Mouse (Mus musculus): ENCODE results near the gene Adgra3. TPM values are rescaled to one million over a fixed set of nuclear protein-coding genes. Genes with fewer than 3 reads are reported as not detected.

Adgra3 gene
- polyA plus RNA-seq, 1 experiment from 2014 or later = 47.8 TPM

GRCm38 (mm10) chr5:50034900-50035514, 23.8 kb downstream of the Adgra3 start:
- ATAC-seq (ENCODE audit: insufficient read depth, low FRiP score, low TSS enrichment) = no peak

GRCm38 (mm10) chr5:50034231-50034630, 24.6 kb downstream of the Adgra3 start:
- H3K4me2 ChIP-seq (ENCODE audit: low read depth) = no peak overlapping the region
- WGBS = 58% methylated on average over 6 of the region's 6 CpGs
- DNase-seq (ENCODE audit: low spot score) = no peak
- H3K9me3 ChIP-seq (ENCODE audit: control insufficient read depth, low read length) = no peaks in the 10 kb centered on the region
- no peaks in the 10 kb centered on the region for H3K27me3 ChIP-seq (ENCODE audit: control insufficient read depth, insufficient read depth, low read length)
- H3K9ac ChIP-seq (ENCODE audit: low read length) = no peak overlapping the region
- no peak overlapping the region for H3K4me3 ChIP-seq (ENCODE audit: low read depth, low read length)
- no peaks in the 10 kb centered on the region for H3K36me3 ChIP-seq (ENCODE audit: control insufficient read depth, insufficient read depth, low read length)
- 0 out of 2 replicates have a peak, but pooled peaks cover 3% of the 10 kb centered on the region for H3K4me1 ChIP-seq (ENCODE audit: control insufficient read depth, insufficient read depth, low read length)
- H3K27ac ChIP-seq (ENCODE audit: low read depth, low read length) = no peak overlapping the region
- no peak for ATAC-seq (ENCODE audit: insufficient read depth, low FRiP score, low TSS enrichment)

More at GRCm38 (mm10) chr5:50034900-50035514, 23.8 kb downstream of the Adgra3 start:
- H3K36me3 ChIP-seq (ENCODE audit: control insufficient read depth, insufficient read depth, low read length) = no peaks in the 10 kb centered on the region
- no peak overlapping the region for H3K4me2 ChIP-seq (ENCODE audit: low read depth)
- 86% methylated on average over 8 of the region's 8 CpGs for WGBS
- no peak overlapping the region for H3K27ac ChIP-seq (ENCODE audit: low read depth, low read length)
- no peak for DNase-seq (ENCODE audit: low spot score)
- H3K27me3 ChIP-seq (ENCODE audit: control insufficient read depth, insufficient read depth, low read length) = no peaks in the 10 kb centered on the region
- H3K4me3 ChIP-seq (ENCODE audit: low read depth, low read length) = no peak overlapping the region
- H3K4me1 ChIP-seq (ENCODE audit: control insufficient read depth, insufficient read depth, low read length) = 0 out of 2 replicates have a peak, but pooled peaks cover 3% of the 10 kb centered on the region
- H3K9ac ChIP-seq (ENCODE audit: low read length) = no peak overlapping the region
- H3K9me3 ChIP-seq (ENCODE audit: control insufficient read depth, low read length) = no peaks in the 10 kb centered on the region

- Histone ChIP-seq H3K4me1 (ENCODE audit: control insufficient read depth, insufficient read depth, low read length) (0 out of 2 replicates have a peak, but pooled peaks cover 3% of the 10 kb centered on the region), H3K4me3 (ENCODE audit: low read depth, low read length) (no peak overlapping the region)
- WGBS = 83% methylated on average over 9 of the region's 9 CpGs
Observed at GRCm38 (mm10) chr5:50033660-50034059, 25.1 kb downstream of the Adgra3 start.

GRCm38 (mm10) chr5:50032332-50032731, 26.5 kb downstream of the Adgra3 start:
- no peak for DNase-seq (ENCODE audit: low spot score)
- H3K4me2 ChIP-seq (ENCODE audit: low read depth) = no peak overlapping the region
- H3K4me1 ChIP-seq (ENCODE audit: control insufficient read depth, insufficient read depth, low read length) = 0 out of 2 replicates have a peak, but pooled peaks cover 2% of the 10 kb centered on the region
- no peak for ATAC-seq (ENCODE audit: insufficient read depth, low FRiP score, low TSS enrichment)
- 72% methylated on average over 5 of the region's 5 CpGs for WGBS
- no peaks in the 10 kb centered on the region for H3K9me3 ChIP-seq (ENCODE audit: control insufficient read depth, low read length)
- no peaks in the 10 kb centered on the region for H3K36me3 ChIP-seq (ENCODE audit: control insufficient read depth, insufficient read depth, low read length)
- no peak overlapping the region for H3K4me3 ChIP-seq (ENCODE audit: low read depth, low read length)
- H3K27me3 ChIP-seq (ENCODE audit: control insufficient read depth, insufficient read depth, low read length) = no peaks in the 10 kb centered on the region
- no peak overlapping the region for H3K9ac ChIP-seq (ENCODE audit: low read length)
- H3K27ac ChIP-seq (ENCODE audit: low read depth, low read length) = no peak overlapping the region

More at GRCm38 (mm10) chr5:50033660-50034059, 25.1 kb downstream of the Adgra3 start:
- ATAC-seq (ENCODE audit: insufficient read depth, low FRiP score, low TSS enrichment) (no peak), DNase-seq (ENCODE audit: low spot score) (no peak)
- no peak overlapping the region for H3K4me2 ChIP-seq (ENCODE audit: low read depth)
- H3K27me3 ChIP-seq (ENCODE audit: control insufficient read depth, insufficient read depth, low read length) = no peaks in the 10 kb centered on the region
- H3K9ac ChIP-seq (ENCODE audit: low read length) = no peak overlapping the region
- no peaks in the 10 kb centered on the region for H3K9me3 ChIP-seq (ENCODE audit: control insufficient read depth, low read length)
- H3K27ac ChIP-seq (ENCODE audit: low read depth, low read length) = no peak overlapping the region
- no peaks in the 10 kb centered on the region for H3K36me3 ChIP-seq (ENCODE audit: control insufficient read depth, insufficient read depth, low read length)

- Histone ChIP-seq H3K4me3 (ENCODE audit: low read depth, low read length) (no peak overlapping the region), H3K4me2 (ENCODE audit: low read depth) (no peak overlapping the region), H3K27me3 (ENCODE audit: control insufficient read depth, insufficient read depth, low read length) (no peaks in the 10 kb centered on the region), H3K9ac (ENCODE audit: low read length) (no peak overlapping the region), H3K9me3 (ENCODE audit: control insufficient read depth, low read length) (no peaks in the 10 kb centered on the region), H3K36me3 (ENCODE audit: control insufficient read depth, insufficient read depth, low read length) (no peaks in the 10 kb centered on the region), H3K4me1 (ENCODE audit: control insufficient read depth, insufficient read depth, low read length) (0 out of 2 replicates have a peak, but pooled peaks cover 2% of the 10 kb centered on the region), H3K27ac (ENCODE audit: low read depth, low read length) (no peak overlapping the region)
- WGBS = 84% methylated on average over 2 of the region's 2 CpGs
- no peak for ATAC-seq (ENCODE audit: insufficient read depth, low FRiP score, low TSS enrichment)
- DNase-seq (ENCODE audit: low spot score) = no peak
Observed at GRCm38 (mm10) chr5:50031763-50032272, 27.0 kb downstream of the Adgra3 start.

- Histone ChIP-seq H3K4me1 (ENCODE audit: control insufficient read depth, insufficient read depth, low read length) (0 out of 2 replicates have a peak, but pooled peaks cover 2% of the 10 kb centered on the region), H3K4me3 (ENCODE audit: low read depth, low read length) (no peak overlapping the region), H3K9ac (ENCODE audit: low read length) (no peak overlapping the region), H3K9me3 (ENCODE audit: control insufficient read depth, low read length) (no peaks in the 10 kb centered on the region), H3K27ac (ENCODE audit: low read depth, low read length) (no peak overlapping the region), H3K27me3 (ENCODE audit: control insufficient read depth, insufficient read depth, low read length) (no peaks in the 10 kb centered on the region), H3K4me2 (ENCODE audit: low read depth) (no peak overlapping the region), H3K36me3 (ENCODE audit: control insufficient read depth, insufficient read depth, low read length) (no peaks in the 10 kb centered on the region)
- no peak for ATAC-seq (ENCODE audit: insufficient read depth, low FRiP score, low TSS enrichment)
- DNase-seq (ENCODE audit: low spot score) = no peak
- WGBS = 93% methylated on average over 6 of the region's 6 CpGs
Observed at GRCm38 (mm10) chr5:50031288-50031687, 27.5 kb downstream of the Adgra3 start.

GRCm38 (mm10) chr5:50029662-50030061, 29.1 kb downstream of the Adgra3 start:
- DNase-seq (ENCODE audit: low spot score) = no peak
- no peaks in the 10 kb centered on the region for H3K9me3 ChIP-seq (ENCODE audit: control insufficient read depth, low read length)
- H3K36me3 ChIP-seq (ENCODE audit: control insufficient read depth, insufficient read depth, low read length) = no peaks in the 10 kb centered on the region
- no peaks in the 10 kb centered on the region for H3K27me3 ChIP-seq (ENCODE audit: control insufficient read depth, insufficient read depth, low read length)
- H3K4me1 ChIP-seq (ENCODE audit: control insufficient read depth, insufficient read depth, low read length) = 0 out of 2 replicates have a peak, but pooled peaks cover 2% of the 10 kb centered on the region
- H3K27ac ChIP-seq (ENCODE audit: low read depth, low read length) = no peak overlapping the region
- no peak overlapping the region for H3K4me3 ChIP-seq (ENCODE audit: low read depth, low read length)
- no peak overlapping the region for H3K4me2 ChIP-seq (ENCODE audit: low read depth)
- no peak overlapping the region for H3K9ac ChIP-seq (ENCODE audit: low read length)
- 87% methylated on average over 6 of the region's 6 CpGs for WGBS
- no peak for ATAC-seq (ENCODE audit: insufficient read depth, low FRiP score, low TSS enrichment)

- Histone ChIP-seq H3K4me3 (ENCODE audit: low read depth, low read length) (no peak overlapping the region), H3K27ac (ENCODE audit: low read depth, low read length) (no peak overlapping the region), H3K9me3 (ENCODE audit: control insufficient read depth, low read length) (no peaks in the 10 kb centered on the region), H3K36me3 (ENCODE audit: control insufficient read depth, insufficient read depth, low read length) (peaks cover 5% of the 10 kb centered on the region; the same call in 1 of the 2 replicates), H3K4me2 (ENCODE audit: low read depth) (no peak overlapping the region), H3K9ac (ENCODE audit: low read length) (no peak overlapping the region), H3K4me1 (ENCODE audit: control insufficient read depth, insufficient read depth, low read length) (0 out of 2 replicates have a peak, but pooled peaks cover 2% of the 10 kb centered on the region), H3K27me3 (ENCODE audit: control insufficient read depth, insufficient read depth, low read length) (no peaks in the 10 kb centered on the region)
- DNase-seq (ENCODE audit: low spot score) (no peak), ATAC-seq (ENCODE audit: insufficient read depth, low FRiP score, low TSS enrichment) (no peak)
- 70% methylated on average over 5 of the region's 5 CpGs for WGBS
Observed at GRCm38 (mm10) chr5:50027561-50027960, 31.2 kb downstream of the Adgra3 start.

GRCm38 (mm10) chr5:50027001-50027400, 31.8 kb downstream of the Adgra3 start:
- H3K27ac ChIP-seq (ENCODE audit: low read depth, low read length) = no peak overlapping the region
- 0 out of 2 replicates have a peak, but pooled peaks cover 2% of the 10 kb centered on the region for H3K4me1 ChIP-seq (ENCODE audit: control insufficient read depth, insufficient read depth, low read length)
- H3K27me3 ChIP-seq (ENCODE audit: control insufficient read depth, insufficient read depth, low read length) = no peaks in the 10 kb centered on the region
- H3K9ac ChIP-seq (ENCODE audit: low read length) = no peak overlapping the region
- ATAC-seq (ENCODE audit: insufficient read depth, low FRiP score, low TSS enrichment) (no peak), DNase-seq (ENCODE audit: low spot score) (no peak)
- no peak overlapping the region for H3K4me3 ChIP-seq (ENCODE audit: low read depth, low read length)
- no peak overlapping the region for H3K4me2 ChIP-seq (ENCODE audit: low read depth)
- WGBS = 73% methylated on average over 7 of the region's 7 CpGs
- H3K9me3 ChIP-seq (ENCODE audit: control insufficient read depth, low read length) = no peaks in the 10 kb centered on the region
- H3K36me3 ChIP-seq (ENCODE audit: control insufficient read depth, insufficient read depth, low read length) = peaks cover 6% of the 10 kb centered on the region; the same call in 1 of the 2 replicates
